Mouse (Mus musculus): Measurements from ENCODE around the gene Olfr1362.

Olfr1362 gene

DNA sequence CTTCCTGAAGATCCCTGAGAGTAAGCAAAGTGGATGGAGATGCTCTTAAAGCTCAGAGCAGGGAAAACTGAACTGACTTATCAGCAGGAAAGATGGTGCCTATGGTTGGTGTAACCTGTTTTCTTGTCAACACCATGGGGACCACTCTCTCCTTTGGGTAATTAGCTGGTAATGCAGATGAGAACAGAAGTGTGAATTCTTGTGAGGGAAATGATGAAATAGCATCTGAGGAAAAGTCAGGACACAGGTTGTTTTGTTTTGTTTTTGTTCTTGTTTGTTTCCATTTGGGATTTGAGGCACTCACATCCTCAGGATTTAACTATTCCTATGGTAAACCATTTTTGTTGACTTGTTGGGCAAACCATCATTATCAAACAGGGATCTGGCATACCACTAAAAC is at the start of gene Olfr1362:
TSS of gene Olfr1362 (minus strand) at position 101 of the 400 bp plus-strand sequence.
- DNase-seq (ENCODE audit: low read depth, low spot score) = no peak

DNA sequence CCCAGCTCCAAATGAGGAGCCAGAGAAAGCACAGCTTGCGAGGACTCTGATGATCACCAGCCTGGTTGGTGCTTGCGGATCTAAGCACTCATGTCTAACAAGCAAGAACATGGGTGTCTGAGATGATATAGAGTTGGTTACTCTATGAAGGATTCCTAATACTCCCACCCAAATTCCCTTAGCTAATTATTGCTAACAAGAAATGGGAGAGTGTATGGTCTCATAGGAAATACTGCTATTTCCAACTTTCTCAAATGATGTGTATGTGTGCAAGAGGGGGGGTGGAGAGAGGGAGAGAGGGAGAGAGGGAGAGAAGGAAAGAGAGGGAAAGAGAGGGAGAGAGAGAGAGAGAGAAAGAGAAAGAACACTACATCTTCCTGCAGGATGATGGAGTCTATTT is 49.5 kb upstream of the Olfr1362 start, which contains the start of gene Olfr1361:
TSS of gene Olfr1361 (minus strand) at position 101 of the 400 bp plus-strand sequence.
- DNase-seq (ENCODE audit: low read depth, low spot score) = no peak

DNA sequence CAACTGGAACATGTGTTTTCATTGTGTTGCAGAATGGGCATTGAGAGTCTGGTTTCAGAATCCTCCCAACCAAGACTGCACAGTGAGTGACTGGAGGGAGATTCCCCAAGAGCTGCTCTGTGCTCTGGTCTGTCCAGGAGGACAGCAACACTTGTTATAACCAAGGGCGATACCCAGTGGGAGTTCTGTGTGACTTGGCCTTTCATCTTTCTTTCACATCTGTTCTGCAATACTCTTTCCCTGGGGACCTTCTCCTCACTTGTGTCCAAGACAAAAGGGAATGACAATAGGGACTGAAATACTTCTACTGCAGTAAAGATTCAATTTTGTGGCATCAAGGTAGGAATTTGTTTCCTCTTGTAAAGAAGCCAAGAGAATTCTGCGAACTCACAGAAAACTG is 28.6 kb upstream of the Olfr1362 start, which contains the start of gene Olfr11:
TSS of gene Olfr11 (minus strand) at position 101 of the 400 bp plus-strand sequence.
- DNase-seq (ENCODE audit: low read depth, low spot score) = no peak

DNA sequence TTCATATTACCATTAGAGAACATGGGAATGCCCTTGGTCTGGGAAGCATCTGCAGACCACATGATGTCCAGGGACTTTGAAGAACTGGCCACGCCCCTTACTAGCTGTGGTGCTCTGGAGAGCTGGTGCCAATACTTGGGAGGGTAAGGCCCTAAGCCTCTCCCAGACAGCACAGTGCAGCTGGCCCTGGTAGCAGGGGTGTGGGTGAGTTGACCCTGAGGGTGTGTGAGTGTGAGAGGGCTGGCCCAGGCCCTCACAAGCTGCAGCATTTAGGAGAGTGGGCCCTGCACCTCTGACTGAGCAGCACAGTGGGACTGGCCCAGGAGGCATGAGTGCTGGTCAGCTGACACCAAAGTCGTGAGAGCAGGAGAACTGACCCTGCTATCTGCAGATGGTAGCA is 22.2 kb downstream of the Olfr1362 start:
- no peak for DNase-seq (ENCODE audit: low read depth, low spot score)

DNA sequence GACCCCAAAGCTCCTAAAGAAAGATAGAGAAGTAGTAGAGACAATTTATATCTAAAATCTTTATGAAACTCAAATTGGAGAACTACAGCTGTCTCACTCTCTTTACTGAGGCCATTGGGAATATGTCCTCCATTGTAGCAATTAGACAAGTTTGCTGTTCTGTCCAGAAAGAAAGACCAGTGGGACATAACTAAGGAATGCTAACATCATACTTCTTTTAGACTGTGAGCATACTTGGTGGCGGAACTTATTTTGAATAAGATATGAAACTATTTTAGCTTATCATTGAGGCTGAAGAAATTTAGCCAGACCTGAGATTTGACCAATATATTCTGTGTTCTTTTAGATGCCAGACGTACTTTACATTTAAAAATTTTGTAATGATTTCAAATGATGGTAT is 32.2 kb downstream of the Olfr1362 start, which contains the start of gene Olfr1364:
TSS of gene Olfr1364 (minus strand) at position 101 of the 400 bp plus-strand sequence.
- no peak for DNase-seq (ENCODE audit: low read depth, low spot score)
